Mouse (Mus musculus) forebrain, embryonic 10.5 days (tissue): ENCODE data around the gene Kcnf1. TPM values are rescaled to one million over a fixed set of nuclear protein-coding genes. Genes with fewer than 3 reads are reported as not detected.
A peak's percentile ranks its signal among the peaks of the same experiment; 100 is the strongest.

ENCODE experiments used
- DNase-seq: peaks from one replicate; pipeline ENCODE4 v3.0.0-alpha.2; 2017; ENCODE audit warnings: low spot score; ENCODE audit errors: extremely low spot score
- H3K27ac ChIP-seq: fragments of 300-500 bp; sonication (generic); 2 replicates; pipeline ENCODE4 v1.5.1; 2016; ENCODE audit warnings: mild to moderate bottlenecking
- H3K27me3 ChIP-seq: fragments of 300-500 bp; sonication (generic); 2 replicates; pipeline ENCODE4 v1.6.1; 2016; ENCODE audit warnings: mild to moderate bottlenecking; ENCODE audit not compliant: poor library complexity, severe bottlenecking
- H3K36me3 ChIP-seq: fragments of 300-500 bp; sonication (generic); replicated peaks from 2 replicates; pipeline ENCODE4 v1.6.1; 2016; ENCODE audit warnings: mild to moderate bottlenecking, moderate library complexity
- H3K4me1 ChIP-seq: fragments of 300-500 bp; sonication (generic); 2 replicates; pipeline ENCODE4 v1.6.1; 2016
- H3K4me3 ChIP-seq: fragments of 300-500 bp; sonication (generic); 2 replicates; pipeline ENCODE4 v1.5.1; 2016; ENCODE audit warnings: mild to moderate bottlenecking, moderate library complexity
- H3K9me3 ChIP-seq: fragments of 300-500 bp; sonication (generic); 2 replicates; pipeline ENCODE4 v1.6.1; 2016; ENCODE audit warnings: mild to moderate bottlenecking, moderate library complexity
- WGBS: fragments of 180-500 bp; shearing (Covaris S2); methylation state at CpG from one replicate; pipeline ENCODE4 v1.1.7; 2016; 5-methylcytosine and 5-hydroxymethylcytosine counted together
- polyA plus RNA-seq: library from polyadenylated mRNA; unstranded; fragments of >200 nt; fragmentation: Nextera tagmentation; extraction: Ambion mirVana; gene quantifications from 2 replicates; pipeline ENCODE4 v1.2.1, GENCODE M21; 2016

Kcnf1 gene
- polyA plus RNA-seq, 1 experiment from 2014 or later = 0.50 TPM

DNA sequence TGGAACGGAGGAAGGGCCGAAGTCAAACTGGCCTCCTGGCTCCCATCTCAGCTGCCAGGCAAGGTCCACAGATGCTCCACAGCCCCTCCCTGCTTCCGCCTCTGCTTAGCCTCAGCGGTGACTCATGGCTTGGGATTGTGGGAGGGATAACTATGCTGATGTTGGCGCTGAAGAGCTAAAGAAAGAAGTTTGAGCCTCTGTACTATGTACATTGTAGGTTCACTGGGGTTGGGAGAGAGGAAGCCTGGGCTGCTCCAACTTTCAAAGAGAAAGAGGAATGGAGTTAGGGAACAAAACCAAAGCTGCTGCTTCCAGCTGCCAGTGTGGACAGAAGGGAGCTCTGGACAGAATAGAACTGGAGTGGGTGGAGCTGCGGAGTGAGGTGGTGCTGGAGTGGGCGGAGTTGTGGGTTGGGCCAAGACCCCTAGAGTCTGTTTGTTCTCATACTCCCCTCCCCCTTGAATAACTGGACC, 7.7 kb upstream of the Kcnf1 start:
- H3K4me1 ChIP-seq = peaks cover 26% of the 10 kb centered on the region

DNA sequence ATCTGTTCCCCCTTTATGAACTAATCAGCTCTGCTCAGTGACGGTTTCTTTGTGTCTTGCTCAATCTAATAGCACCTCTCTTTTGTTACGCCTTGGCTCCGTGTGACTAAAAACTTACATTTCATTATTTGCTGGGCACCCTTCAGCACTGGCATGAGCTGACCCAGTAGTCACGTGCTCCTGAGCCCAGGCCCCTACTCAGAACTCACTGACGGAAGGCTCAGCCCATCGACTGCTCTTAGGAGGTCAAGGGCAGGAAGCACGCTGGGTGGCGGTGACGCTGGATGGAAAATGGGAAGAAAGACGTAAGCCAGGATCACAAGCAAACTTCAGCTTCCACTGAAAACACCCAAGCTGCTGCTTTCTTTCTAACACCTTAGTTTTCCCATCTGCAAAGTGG, 7.1 kb upstream of the Kcnf1 start:
- Histone ChIP-seq H3K27me3 (peaks cover 13% of the 10 kb centered on the region; the same call in 1 of the 2 replicates), H3K4me3 (no peak overlapping the region), H3K9me3 (no peaks in the 10 kb centered on the region), H3K27ac (0 out of 2 replicates have a peak overlapping the region, but pooled peaks have one; percentile 76), H3K36me3 (no peaks in the 10 kb centered on the region), H3K4me1 (peaks cover 26% of the 10 kb centered on the region)
- no peak for DNase-seq
- WGBS = 54% methylated on average over 10 of the region's 10 CpGs

More for the DNA sequence above, 7.7 kb upstream of the Kcnf1 start:
- Histone ChIP-seq H3K9me3 (no peaks in the 10 kb centered on the region), H3K27me3 (peaks cover 7% of the 10 kb centered on the region; the same call in 1 of the 2 replicates), H3K27ac (peak overlapping the region; percentile 76), H3K4me3 (peak overlapping the region; percentile 16), H3K36me3 (no peaks in the 10 kb centered on the region)
- WGBS = 40% methylated on average over 7 of the region's 7 CpGs
- peak; percentile 55 for DNase-seq

DNA sequence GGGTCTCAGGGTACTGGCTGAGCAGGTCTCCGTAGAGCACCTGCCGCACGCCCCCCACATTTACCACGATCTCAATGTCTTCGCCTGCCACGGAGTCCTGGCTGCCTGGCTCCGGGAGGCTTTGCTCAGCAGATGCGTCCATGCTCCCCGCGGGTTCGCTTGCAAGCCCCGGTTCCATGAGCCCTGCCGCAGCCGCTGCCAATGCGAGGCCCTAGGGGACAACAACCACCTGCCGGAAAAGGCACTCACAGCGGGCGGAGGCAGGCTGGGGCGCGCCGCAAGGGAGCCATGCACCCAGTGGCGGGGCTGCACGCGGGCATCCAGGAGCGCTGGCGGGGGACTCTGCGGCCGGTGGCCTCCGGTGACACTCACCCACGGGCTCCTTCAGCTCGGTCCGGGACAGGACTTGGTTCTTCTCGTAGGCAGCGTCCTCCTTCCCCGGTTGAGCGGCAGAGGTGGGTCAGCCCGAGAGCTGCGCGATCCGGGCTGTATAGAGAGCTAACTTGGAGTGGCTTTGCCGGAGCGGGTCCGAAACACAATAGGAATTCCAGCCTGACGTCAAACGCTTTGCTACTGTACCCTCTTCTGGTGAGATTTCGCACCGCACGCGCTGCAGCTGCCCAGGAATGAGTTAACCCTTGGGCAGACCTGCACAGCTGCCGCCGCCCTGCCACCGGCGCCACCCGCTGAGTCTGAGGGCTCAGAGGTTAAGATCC, 489 bp downstream of the Kcnf1 start:
- Histone ChIP-seq H3K27ac (peak overlapping the region; percentile 83), H3K4me3 (peak overlapping the region; percentile 69), H3K36me3 (no peaks in the 10 kb centered on the region), H3K27me3 (peaks cover 55% of the 10 kb centered on the region), H3K9me3 (no peaks in the 10 kb centered on the region), H3K4me1 (peaks cover 18% of the 10 kb centered on the region)
- DNase-seq = peak; percentile 70
- under 1% methylated on average over 54 of the region's 54 CpGs for WGBS

DNA sequence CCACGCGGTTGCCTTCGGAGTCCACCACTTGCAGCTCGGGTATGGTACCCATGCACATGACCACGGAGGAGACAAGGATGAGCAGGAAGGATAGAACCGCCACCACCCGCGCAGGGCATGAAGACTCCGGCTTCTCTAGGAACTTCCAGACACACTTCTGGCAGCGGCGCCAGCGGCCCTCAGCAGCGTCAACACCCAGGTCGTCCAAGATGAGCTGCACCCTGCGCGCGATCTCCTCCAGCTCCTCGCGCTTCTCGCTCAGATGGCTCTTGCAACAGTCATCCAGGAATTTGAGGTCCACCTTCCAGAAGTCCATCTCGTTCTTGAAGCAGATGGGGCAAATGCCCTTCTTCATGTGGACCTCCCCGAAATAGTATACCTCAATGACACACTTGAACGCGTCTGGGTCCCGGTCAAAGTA, 1.1 kb downstream of the Kcnf1 start:
- H3K27ac ChIP-seq = peak overlapping the region; percentile 83
- H3K36me3 ChIP-seq = no peaks in the 10 kb centered on the region
- H3K4me1 ChIP-seq = peaks cover 18% of the 10 kb centered on the region
- 22% methylated on average over 25 of the region's 25 CpGs for WGBS
- DNase-seq = peak; percentile 21
- H3K9me3 ChIP-seq = no peaks in the 10 kb centered on the region
- peaks cover 55% of the 10 kb centered on the region for H3K27me3 ChIP-seq
- peak overlapping the region; percentile 69 for H3K4me3 ChIP-seq

DNA sequence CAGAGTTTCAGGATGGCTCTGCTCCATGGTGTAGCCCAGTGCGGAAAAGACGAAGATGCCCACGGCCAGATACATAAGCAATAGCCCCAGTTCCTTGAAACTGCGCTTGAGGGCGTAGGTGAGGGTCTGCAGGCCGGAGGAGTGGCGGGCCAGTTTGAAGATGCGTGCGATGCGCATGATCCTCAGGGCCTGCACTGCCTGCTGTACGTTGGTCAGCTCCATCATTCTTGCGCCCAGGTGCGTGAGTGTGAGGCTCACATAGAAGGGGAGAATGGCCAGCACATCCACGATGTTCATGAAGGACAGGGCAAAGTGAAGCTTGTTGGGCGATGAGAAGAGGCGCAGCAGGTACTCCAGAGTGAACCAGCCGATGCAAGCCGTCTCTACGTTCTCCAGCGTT, 1.6 kb downstream of the Kcnf1 start:
- Histone ChIP-seq H3K4me3 (peak overlapping the region; percentile 69), H3K36me3 (no peaks in the 10 kb centered on the region), H3K9me3 (no peaks in the 10 kb centered on the region), H3K27me3 (peaks cover 55% of the 10 kb centered on the region), H3K4me1 (peaks cover 18% of the 10 kb centered on the region), H3K27ac (no peak overlapping the region; the same call in 1 of the 2 replicates)
- no peak for DNase-seq
- 76% methylated on average over 20 of the region's 20 CpGs for WGBS

DNA sequence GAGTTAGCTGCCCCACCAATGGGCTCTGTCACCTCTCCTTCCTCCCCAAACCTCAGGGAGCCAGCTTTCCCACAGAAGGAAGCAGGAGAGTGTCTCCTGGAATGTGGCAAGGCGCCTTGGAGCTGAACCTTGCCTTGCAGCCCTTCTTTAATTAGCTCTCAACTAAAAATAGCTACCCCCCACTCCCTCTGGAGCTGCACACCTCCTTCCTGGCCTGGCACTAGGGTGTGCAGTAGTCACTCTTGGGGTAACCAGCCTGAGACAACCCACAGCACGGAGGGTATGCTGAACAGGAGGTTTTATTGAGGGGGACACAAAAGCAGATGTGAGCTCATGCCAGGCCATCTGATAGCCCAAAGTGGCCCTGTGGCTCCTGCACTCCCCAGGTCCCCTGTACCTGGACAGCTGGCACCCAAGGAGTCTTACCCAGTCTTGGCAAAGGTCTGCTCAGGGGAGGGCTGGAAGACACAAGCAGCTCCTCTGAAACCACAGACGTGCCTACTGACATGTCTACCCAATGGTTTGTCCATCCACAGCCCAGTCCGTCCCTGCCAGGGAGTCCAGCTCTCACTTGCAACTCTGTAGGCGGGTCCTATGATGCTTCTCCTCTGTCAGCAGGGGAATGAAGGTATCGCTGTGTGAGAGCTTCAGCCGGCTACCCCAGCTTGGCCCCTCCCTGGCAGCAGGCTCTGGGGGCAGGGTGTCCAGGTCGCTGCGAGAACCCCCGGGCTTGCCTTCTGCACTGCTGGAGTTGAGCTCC, 2.4 kb downstream of the Kcnf1 start:
- Histone ChIP-seq H3K9me3 (no peaks in the 10 kb centered on the region), H3K27me3 (peaks cover 54% of the 10 kb centered on the region), H3K36me3 (no peaks in the 10 kb centered on the region), H3K4me3 (no peak overlapping the region), H3K4me1 (peaks cover 18% of the 10 kb centered on the region), H3K27ac (no peak overlapping the region)
- WGBS = 79% methylated on average over 10 of the region's 10 CpGs
- no peak for DNase-seq

DNA sequence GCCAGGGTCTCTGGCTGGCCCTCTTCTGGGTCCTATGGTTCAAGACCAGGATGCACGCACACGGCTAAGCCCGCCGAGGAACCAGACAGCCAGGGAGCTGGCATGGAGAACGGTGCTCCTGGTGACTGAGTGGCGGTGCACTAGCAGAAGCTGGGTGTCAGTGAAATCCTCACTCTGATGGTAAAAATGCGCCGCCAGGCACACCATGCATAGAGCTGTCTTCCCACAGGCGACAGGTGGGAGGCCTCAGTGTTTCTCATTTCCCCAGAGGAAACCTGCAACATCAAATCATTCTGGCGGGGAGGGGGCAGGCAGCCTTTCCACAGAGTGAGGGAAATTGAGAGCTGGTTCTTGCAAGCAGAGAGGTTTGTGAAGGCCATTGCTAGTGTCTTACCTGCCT, 6.3 kb downstream of the Kcnf1 start:
- 90% methylated on average over 10 of the region's 10 CpGs for WGBS
- peaks cover 2% of the 10 kb centered on the region for H3K4me1 ChIP-seq
- H3K36me3 ChIP-seq = no peaks in the 10 kb centered on the region

DNA sequence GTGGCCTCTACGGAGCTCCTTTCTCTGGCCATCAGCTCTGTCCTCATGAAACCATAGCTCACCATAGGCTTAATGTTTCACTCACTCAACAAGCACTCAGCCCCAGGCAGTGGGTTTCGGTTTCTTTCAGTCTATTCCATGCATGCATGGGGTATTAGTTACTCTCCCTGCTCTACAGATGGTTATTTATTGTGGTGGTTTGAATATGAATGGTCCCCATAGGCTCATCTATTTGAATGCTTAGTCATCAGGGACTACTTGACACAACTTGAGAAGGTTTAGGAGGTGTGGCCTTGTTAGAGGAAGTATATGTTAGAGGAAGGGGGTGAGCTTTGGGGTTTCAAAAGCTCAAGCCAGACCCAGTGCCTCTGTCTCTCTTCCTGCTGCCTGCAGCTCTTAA, 10.6 kb downstream of the Kcnf1 start:
- 81% methylated on average over 2 of the region's 2 CpGs for WGBS
- no peak overlapping the region for H3K4me3 ChIP-seq
- no peak for DNase-seq
- no peaks in the 10 kb centered on the region for H3K9me3 ChIP-seq
- H3K27me3 ChIP-seq = no peaks in the 10 kb centered on the region
- H3K4me1 ChIP-seq = no peaks in the 10 kb centered on the region
- H3K36me3 ChIP-seq = no peaks in the 10 kb centered on the region
- H3K27ac ChIP-seq = no peak overlapping the region

More for the DNA sequence above, 6.3 kb downstream of the Kcnf1 start:
- no peaks in the 10 kb centered on the region for H3K9me3 ChIP-seq
- DNase-seq = no peak
- H3K4me3 ChIP-seq = no peak overlapping the region
- H3K27ac ChIP-seq = no peak overlapping the region
- peaks cover 22% of the 10 kb centered on the region for H3K27me3 ChIP-seq

DNA sequence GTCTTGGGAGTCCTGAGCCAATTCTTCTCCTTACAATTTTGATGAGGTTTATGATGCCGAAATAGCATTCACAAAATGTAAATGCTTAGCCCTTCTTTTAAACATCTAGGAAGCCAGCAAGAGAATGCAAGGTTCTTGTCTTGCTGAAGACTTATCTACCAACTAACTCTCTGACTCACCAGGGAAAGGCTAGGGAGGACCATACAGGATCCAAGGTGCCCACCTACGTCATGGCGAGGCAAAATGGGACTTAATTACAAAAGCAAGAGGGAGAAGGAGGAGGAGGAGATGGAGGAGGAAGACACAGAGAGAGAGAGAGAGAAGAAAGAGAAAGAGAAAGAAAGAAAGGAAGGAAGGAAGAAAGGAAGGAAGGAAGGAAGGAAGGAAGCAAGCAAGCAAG, 12.7 kb downstream of the Kcnf1 start:
- DNase-seq = no peak
- Histone ChIP-seq H3K4me3 (no peak overlapping the region), H3K27ac (no peak overlapping the region), H3K36me3 (no peaks in the 10 kb centered on the region), H3K9me3 (no peaks in the 10 kb centered on the region), H3K27me3 (no peaks in the 10 kb centered on the region), H3K4me1 (no peaks in the 10 kb centered on the region)
- WGBS = 91% methylated on average over 3 of the region's 3 CpGs

DNA sequence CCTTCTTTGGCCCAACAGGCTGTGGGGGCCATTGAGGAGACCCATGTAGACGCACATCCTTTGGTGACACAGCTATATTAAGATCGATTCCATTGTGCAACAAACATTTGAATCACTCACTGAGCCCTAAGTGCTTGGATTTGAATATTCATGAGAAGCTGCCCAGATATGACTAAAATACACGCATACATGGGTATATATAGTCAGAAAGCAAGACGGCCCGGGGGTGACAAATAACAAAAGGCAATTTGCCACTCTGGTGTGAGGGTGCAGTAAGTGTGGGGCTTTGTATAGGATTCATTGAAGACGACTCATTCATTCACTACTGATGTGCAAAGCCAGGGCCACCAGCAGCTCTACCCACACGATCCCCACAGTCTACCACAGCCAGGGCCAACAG, 17.1 kb downstream of the Kcnf1 start:
- WGBS = 92% methylated on average over 7 of the region's 7 CpGs
- Histone ChIP-seq H3K27ac (no peak overlapping the region), H3K9me3 (no peaks in the 10 kb centered on the region), H3K4me3 (no peak overlapping the region), H3K36me3 (no peaks in the 10 kb centered on the region), H3K27me3 (no peaks in the 10 kb centered on the region), H3K4me1 (no peaks in the 10 kb centered on the region)
- no peak for DNase-seq

DNA sequence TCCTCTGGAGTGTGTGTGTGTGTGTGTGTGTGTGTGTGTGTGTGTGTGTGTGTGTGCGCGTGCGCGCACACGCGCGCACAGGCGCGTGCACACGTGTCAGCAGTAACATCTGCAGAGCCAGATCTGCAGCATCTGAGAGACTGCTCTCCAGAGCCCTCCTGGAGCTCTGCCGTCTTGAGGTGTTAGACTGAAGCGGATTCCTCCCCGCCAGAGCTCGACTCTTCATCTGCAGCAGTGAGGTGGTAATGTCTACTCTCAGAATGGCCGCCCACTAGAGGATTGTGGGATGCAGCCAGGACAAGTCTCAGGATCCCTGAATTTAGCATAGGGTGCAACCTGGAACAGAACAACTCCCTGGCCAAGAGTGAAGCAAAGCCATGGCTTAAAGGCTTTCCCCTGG, 19.1 kb downstream of the Kcnf1 start:
- Histone ChIP-seq H3K4me3 (no peak overlapping the region), H3K4me1 (no peaks in the 10 kb centered on the region), H3K9me3 (no peaks in the 10 kb centered on the region), H3K27ac (no peak overlapping the region), H3K27me3 (no peaks in the 10 kb centered on the region), H3K36me3 (no peaks in the 10 kb centered on the region)
- WGBS = 92% methylated on average over 15 of the region's 15 CpGs
- no peak for DNase-seq

DNA sequence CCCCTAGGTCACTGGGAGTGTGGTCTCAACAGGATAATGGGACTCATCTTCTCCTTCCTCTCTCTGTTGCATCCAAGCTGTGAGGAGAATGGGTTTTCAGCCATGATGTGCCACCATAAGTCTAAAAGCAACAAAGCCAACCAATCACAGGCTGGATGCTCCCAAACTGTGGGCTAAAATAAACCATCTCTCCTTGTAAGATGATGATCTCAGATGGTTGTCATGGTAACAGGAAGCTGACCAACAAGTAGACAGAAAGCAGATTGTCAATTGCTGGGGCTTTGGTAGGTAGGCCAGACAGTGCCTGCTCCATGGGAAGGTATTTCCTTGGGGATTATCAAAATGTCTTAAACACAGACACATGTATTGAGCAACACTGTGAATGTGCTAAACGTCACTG, 20.9 kb downstream of the Kcnf1 start:
- no peaks in the 10 kb centered on the region for H3K4me1 ChIP-seq
- DNase-seq = no peak
- no peak overlapping the region for H3K27ac ChIP-seq
- H3K4me3 ChIP-seq = no peak overlapping the region
- H3K9me3 ChIP-seq = no peaks in the 10 kb centered on the region
- WGBS = 91% methylated on average over 1 of the region's 1 CpGs
- H3K27me3 ChIP-seq = no peaks in the 10 kb centered on the region
- H3K36me3 ChIP-seq = no peaks in the 10 kb centered on the region

DNA sequence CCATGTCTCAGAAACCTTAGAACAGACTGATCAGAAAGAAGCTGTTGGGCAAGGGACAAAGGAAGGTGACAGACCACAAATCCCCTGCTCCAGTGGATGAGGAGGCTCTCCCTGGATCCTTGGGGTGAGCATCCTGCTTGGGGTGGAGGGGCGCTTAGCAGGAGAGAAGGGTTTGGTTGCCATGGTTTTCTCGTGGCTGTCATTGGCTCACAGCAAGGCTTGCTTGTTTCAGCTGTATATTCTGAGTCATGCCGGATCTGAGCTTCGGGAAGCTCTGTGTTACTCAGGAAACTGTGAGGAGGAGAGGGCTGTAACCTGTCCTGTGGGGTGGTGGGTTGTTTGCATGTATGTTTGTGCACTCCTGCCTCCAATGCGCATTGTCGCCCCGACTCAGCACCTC, 23.8 kb downstream of the Kcnf1 start:
- no peak for DNase-seq
- H3K4me1 ChIP-seq = no peaks in the 10 kb centered on the region
- WGBS = 78% methylated on average over 7 of the region's 7 CpGs
- no peaks in the 10 kb centered on the region for H3K27me3 ChIP-seq
- H3K27ac ChIP-seq = no peak overlapping the region
- no peaks in the 10 kb centered on the region for H3K36me3 ChIP-seq
- H3K9me3 ChIP-seq = no peaks in the 10 kb centered on the region
- no peak overlapping the region for H3K4me3 ChIP-seq
